Mouse (Mus musculus): ENCODE measurements at regions not wholly inside any gene's neighbourhood (a gene's known extent, or its start where the extent isn't known, plus 50 kb on each side); places are given as distances from the start of the nearest gene placed in this dataset.

- H3K27me3 ChIP-seq (replicated peaks; ENCODE audit: control insufficient read depth, insufficient read depth, low read length): no peaks in the 10 kb centered on the region
- no peaks in the 10 kb centered on the region for H3K36me3 ChIP-seq (ENCODE audit: control insufficient read depth, insufficient read depth)
- no peaks in the 10 kb centered on the region for H3K9me3 ChIP-seq (ENCODE audit: control insufficient read depth)
- WGBS: 90% methylated on average over 8 of the region's 8 CpGs
- H3K9ac ChIP-seq (ENCODE audit: low read depth, low read length): no peak overlapping the region
- no peak overlapping the region for H3K4me2 ChIP-seq (replicated peaks; ENCODE audit: low read depth)
- H3K4me3 ChIP-seq (ENCODE audit: low read depth, low read length): no peak overlapping the region
- no peak for TF ChIP-seq CTCF (IDR thresholded peaks at IDR 0.05; ENCODE audit: low read depth)
- no peak for ATAC-seq
- H3K27ac ChIP-seq (ENCODE audit: low read depth, low read length): no peak overlapping the region
- no peaks in the 10 kb centered on the region for H3K4me1 ChIP-seq (replicated peaks; ENCODE audit: control insufficient read depth, insufficient read depth, low read length)
Measured at GRCm38 (mm10) chr12:107744822-107745221, 256.4 kb downstream of the 3110018I06Rik start.

GRCm38 (mm10) chr12:107748481-107749380 is 254.7 kb downstream of the Bcl11b start:
- Histone ChIP-seq H3K27me3 (replicated peaks; ENCODE audit: control insufficient read depth, insufficient read depth, low read length) (no peaks in the 10 kb centered on the region), H3K27ac (ENCODE audit: low read depth, low read length) (no peak overlapping the region), H3K9ac (ENCODE audit: low read depth, low read length) (no peak overlapping the region), H3K9me3 (ENCODE audit: control insufficient read depth) (no peaks in the 10 kb centered on the region), H3K36me3 (ENCODE audit: control insufficient read depth, insufficient read depth) (no peaks in the 10 kb centered on the region), H3K4me1 (replicated peaks; ENCODE audit: control insufficient read depth, insufficient read depth, low read length) (peaks cover 8% of the 10 kb centered on the region), H3K4me3 (ENCODE audit: low read depth, low read length) (no peak overlapping the region), H3K4me2 (replicated peaks; ENCODE audit: low read depth) (no peak overlapping the region)
- ATAC-seq: no peak
- TF ChIP-seq CTCF (IDR thresholded peaks at IDR 0.05; ENCODE audit: low read depth): no peak
- WGBS: 70% methylated on average over 18 of the region's 18 CpGs

DNA sequence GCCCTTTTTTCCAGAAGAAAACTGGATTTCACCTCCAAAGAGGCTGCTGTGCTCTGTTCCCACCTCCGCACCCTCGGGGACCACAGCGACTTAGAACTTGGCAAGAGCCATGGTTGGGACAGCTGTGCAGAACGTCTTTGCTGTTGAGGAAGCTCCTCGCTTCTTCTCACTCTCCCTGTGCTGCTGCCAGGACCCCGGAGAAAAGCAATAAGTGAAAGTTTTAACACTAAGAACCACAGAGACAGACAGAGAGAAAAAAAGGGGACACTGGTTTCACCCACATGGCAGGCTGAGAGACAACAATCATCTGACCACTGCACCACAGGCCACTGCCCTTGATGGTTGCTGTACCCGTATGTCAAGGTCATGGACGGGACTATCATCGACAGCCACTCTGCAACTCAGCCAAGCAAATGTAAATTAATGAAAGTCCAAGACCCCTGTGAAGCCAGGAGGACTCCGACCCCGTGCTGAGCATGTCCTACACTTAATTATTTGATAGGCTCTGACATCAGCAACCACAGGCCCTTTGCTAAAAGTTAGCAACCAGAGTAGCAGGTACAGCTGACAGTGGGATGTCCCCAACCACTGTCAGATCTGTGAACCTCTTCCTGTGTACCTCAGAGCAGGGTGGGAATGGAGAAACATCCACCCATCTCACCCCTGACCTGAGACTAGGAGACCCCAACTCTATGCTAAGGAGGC is 253.9 kb downstream of the Bcl11b start:
- Histone ChIP-seq H3K27ac (ENCODE audit: low read depth, low read length) (no peak overlapping the region), H3K27me3 (replicated peaks; ENCODE audit: control insufficient read depth, insufficient read depth, low read length) (no peaks in the 10 kb centered on the region), H3K4me3 (ENCODE audit: low read depth, low read length) (no peak overlapping the region), H3K36me3 (ENCODE audit: control insufficient read depth, insufficient read depth) (no peaks in the 10 kb centered on the region), H3K4me2 (replicated peaks; ENCODE audit: low read depth) (no peak overlapping the region), H3K4me1 (replicated peaks; ENCODE audit: control insufficient read depth, insufficient read depth, low read length) (peaks cover 10% of the 10 kb centered on the region), H3K9me3 (ENCODE audit: control insufficient read depth) (no peaks in the 10 kb centered on the region), H3K9ac (ENCODE audit: low read depth, low read length) (no peak overlapping the region)
- no peak for ATAC-seq
- 77% methylated on average over 11 of the region's 11 CpGs for WGBS
- TF ChIP-seq CTCF (IDR thresholded peaks at IDR 0.05; ENCODE audit: low read depth): no peak

- Histone ChIP-seq H3K9me3 (ENCODE audit: control insufficient read depth) (no peaks in the 10 kb centered on the region), H3K9ac (ENCODE audit: low read depth, low read length) (no peak overlapping the region), H3K4me2 (replicated peaks; ENCODE audit: low read depth) (no peak overlapping the region), H3K4me3 (ENCODE audit: low read depth, low read length) (no peak overlapping the region), H3K4me1 (replicated peaks; ENCODE audit: control insufficient read depth, insufficient read depth, low read length) (peaks cover 14% of the 10 kb centered on the region), H3K36me3 (ENCODE audit: control insufficient read depth, insufficient read depth) (no peaks in the 10 kb centered on the region), H3K27me3 (replicated peaks; ENCODE audit: control insufficient read depth, insufficient read depth, low read length) (no peaks in the 10 kb centered on the region), H3K27ac (ENCODE audit: low read depth, low read length) (no peak overlapping the region)
- TF ChIP-seq CTCF (IDR thresholded peaks at IDR 0.05; ENCODE audit: low read depth): no peak
- peak; percentile 58 for ATAC-seq
- 68% methylated on average over 8 of the region's 8 CpGs for WGBS
Measured at GRCm38 (mm10) chr12:107750285-107750927, 253.0 kb downstream of the Bcl11b start.

GRCm38 (mm10) chr12:107752126-107752525 is 251.3 kb downstream of the Bcl11b start:
- no peak for ATAC-seq
- H3K4me1 ChIP-seq (replicated peaks; ENCODE audit: control insufficient read depth, insufficient read depth, low read length): peaks cover 14% of the 10 kb centered on the region
- 45% methylated on average over 7 of the region's 7 CpGs for WGBS
- H3K27ac ChIP-seq (ENCODE audit: low read depth, low read length): no peak overlapping the region
- no peak overlapping the region for H3K9ac ChIP-seq (ENCODE audit: low read depth, low read length)
- H3K4me2 ChIP-seq (replicated peaks; ENCODE audit: low read depth): peak overlapping the region; percentile 30
- H3K4me3 ChIP-seq (ENCODE audit: low read depth, low read length): no peak overlapping the region
- H3K27me3 ChIP-seq (replicated peaks; ENCODE audit: control insufficient read depth, insufficient read depth, low read length): no peaks in the 10 kb centered on the region
- no peaks in the 10 kb centered on the region for H3K9me3 ChIP-seq (ENCODE audit: control insufficient read depth)
- TF ChIP-seq CTCF (IDR thresholded peaks at IDR 0.05; ENCODE audit: low read depth): no peak
- no peaks in the 10 kb centered on the region for H3K36me3 ChIP-seq (ENCODE audit: control insufficient read depth, insufficient read depth)

- Histone ChIP-seq H3K4me3 (ENCODE audit: low read depth, low read length) (no peak overlapping the region), H3K36me3 (ENCODE audit: control insufficient read depth, insufficient read depth) (no peaks in the 10 kb centered on the region), H3K27me3 (replicated peaks; ENCODE audit: control insufficient read depth, insufficient read depth, low read length) (no peaks in the 10 kb centered on the region), H3K4me1 (replicated peaks; ENCODE audit: control insufficient read depth, insufficient read depth, low read length) (peaks cover 14% of the 10 kb centered on the region), H3K9me3 (ENCODE audit: control insufficient read depth) (no peaks in the 10 kb centered on the region), H3K9ac (ENCODE audit: low read depth, low read length) (no peak overlapping the region), H3K27ac (ENCODE audit: low read depth, low read length) (0 out of 2 replicates have a peak overlapping the region, but pooled peaks have one; percentile 7), H3K4me2 (replicated peaks; ENCODE audit: low read depth) (peak overlapping the region; percentile 30)
- WGBS: 25% methylated on average over 8 of the region's 8 CpGs
- TF ChIP-seq CTCF (IDR thresholded peaks at IDR 0.05; ENCODE audit: low read depth): no peak
- ATAC-seq: no peak
Measured at GRCm38 (mm10) chr12:107752587-107752986, 250.8 kb downstream of the Bcl11b start.
